Mouse (Mus musculus): ENCODE measurements around the gene Arhgap19. TPM values are rescaled to one million over a fixed set of nuclear protein-coding genes. Genes with fewer than 3 reads are reported as not detected.

Gene Arhgap19
- polyA plus RNA-seq, 1 experiment from 2014 or later, result 14.2 TPM

- Histone ChIP-seq H3K4me1 (ENCODE audit: control insufficient read depth, insufficient read depth, low read length) (peaks cover 10% of the 10 kb centered on the region; the same call in 1 of the 2 replicates), H3K4me3 (ENCODE audit: low read length) (no peak overlapping the region), H3K27ac (ENCODE audit: low read length) (no peak overlapping the region), H3K9ac (ENCODE audit: low read depth, low read length) (no peak overlapping the region), H3K27me3 (replicated peaks; ENCODE audit: control insufficient read depth, insufficient read depth, low read length) (no peaks in the 10 kb centered on the region), H3K4me2 (ENCODE audit: low read depth, low read length) (no peak overlapping the region), H3K9me3 (ENCODE audit: control insufficient read depth, low read length) (no peaks in the 10 kb centered on the region), H3K36me3 (ENCODE audit: control insufficient read depth, insufficient read depth, low read length) (no peaks in the 10 kb centered on the region)
- WGBS, result 86% methylated on average over 4 of the region's 4 CpGs
- no peak for ATAC-seq
These were observed 40.9 kb upstream of the Arhgap19 start for GRCm38 (mm10) chr19:41842706-41843105.

GRCm38 (mm10) chr19:41842196-41842595, 40.3 kb upstream of the Arhgap19 start:
- ATAC-seq, result no peak
- H3K9me3 ChIP-seq (ENCODE audit: control insufficient read depth, low read length), result no peaks in the 10 kb centered on the region
- no peak overlapping the region for H3K9ac ChIP-seq (ENCODE audit: low read depth, low read length)
- no peaks in the 10 kb centered on the region for H3K27me3 ChIP-seq (replicated peaks; ENCODE audit: control insufficient read depth, insufficient read depth, low read length)
- H3K4me3 ChIP-seq (ENCODE audit: low read length), result no peak overlapping the region
- WGBS, result 85% methylated on average over 4 of the region's 4 CpGs
- H3K27ac ChIP-seq (ENCODE audit: low read length), result no peak overlapping the region
- peaks cover 13% of the 10 kb centered on the region for H3K4me1 ChIP-seq (ENCODE audit: control insufficient read depth, insufficient read depth, low read length)
- H3K36me3 ChIP-seq (ENCODE audit: control insufficient read depth, insufficient read depth, low read length), result no peaks in the 10 kb centered on the region
- H3K4me2 ChIP-seq (ENCODE audit: low read depth, low read length), result no peak overlapping the region

GRCm38 (mm10) chr19:41841105-41841750, 39.4 kb upstream of the Arhgap19 start:
- Histone ChIP-seq H3K36me3 (ENCODE audit: control insufficient read depth, insufficient read depth, low read length) (no peaks in the 10 kb centered on the region), H3K27ac (ENCODE audit: low read length) (no peak overlapping the region), H3K9me3 (ENCODE audit: control insufficient read depth, low read length) (no peaks in the 10 kb centered on the region), H3K4me2 (ENCODE audit: low read depth, low read length) (no peak overlapping the region), H3K27me3 (replicated peaks; ENCODE audit: control insufficient read depth, insufficient read depth, low read length) (no peaks in the 10 kb centered on the region), H3K4me1 (ENCODE audit: control insufficient read depth, insufficient read depth, low read length) (peaks cover 16% of the 10 kb centered on the region), H3K4me3 (ENCODE audit: low read length) (no peak overlapping the region), H3K9ac (ENCODE audit: low read depth, low read length) (no peak overlapping the region)
- ATAC-seq, result no peak
- 77% methylated on average over 7 of the region's 7 CpGs for WGBS

GRCm38 (mm10) chr19:41839685-41840084, 37.8 kb upstream of the Arhgap19 start:
- no peaks in the 10 kb centered on the region for H3K36me3 ChIP-seq (ENCODE audit: control insufficient read depth, insufficient read depth, low read length)
- H3K9ac ChIP-seq (ENCODE audit: low read depth, low read length), result no peak overlapping the region
- peak overlapping the region; percentile 69 for H3K27ac ChIP-seq (ENCODE audit: low read length)
- WGBS, result 86% methylated on average over 3 of the region's 3 CpGs
- ATAC-seq, result no peak
- H3K9me3 ChIP-seq (ENCODE audit: control insufficient read depth, low read length), result no peaks in the 10 kb centered on the region
- H3K4me1 ChIP-seq (ENCODE audit: control insufficient read depth, insufficient read depth, low read length), result peaks cover 20% of the 10 kb centered on the region
- no peaks in the 10 kb centered on the region for H3K27me3 ChIP-seq (replicated peaks; ENCODE audit: control insufficient read depth, insufficient read depth, low read length)
- no peak overlapping the region for H3K4me2 ChIP-seq (ENCODE audit: low read depth, low read length)
- no peak overlapping the region for H3K4me3 ChIP-seq (ENCODE audit: low read length)

GRCm38 (mm10) chr19:41838808-41839207, 37.0 kb upstream of the Arhgap19 start:
- H3K36me3 ChIP-seq (ENCODE audit: control insufficient read depth, insufficient read depth, low read length), result no peaks in the 10 kb centered on the region
- 24% methylated on average over 6 of the region's 6 CpGs for WGBS
- H3K4me2 ChIP-seq (ENCODE audit: low read depth, low read length), result peak overlapping the region; percentile 35
- ATAC-seq, result peak; percentile 62
- no peaks in the 10 kb centered on the region for H3K9me3 ChIP-seq (ENCODE audit: control insufficient read depth, low read length)
- H3K27me3 ChIP-seq (replicated peaks; ENCODE audit: control insufficient read depth, insufficient read depth, low read length), result no peaks in the 10 kb centered on the region
- peak overlapping the region; percentile 90 for H3K27ac ChIP-seq (ENCODE audit: low read length)
- H3K4me1 ChIP-seq (ENCODE audit: control insufficient read depth, insufficient read depth, low read length), result peaks cover 20% of the 10 kb centered on the region
- H3K4me3 ChIP-seq (ENCODE audit: low read length), result peak overlapping the region; percentile 9; the same call in 1 of the 2 replicates
- no peak overlapping the region for H3K9ac ChIP-seq (ENCODE audit: low read depth, low read length)

- Histone ChIP-seq H3K27ac (ENCODE audit: low read length) (peak overlapping the region; percentile 90), H3K4me1 (ENCODE audit: control insufficient read depth, insufficient read depth, low read length) (peaks cover 20% of the 10 kb centered on the region), H3K36me3 (ENCODE audit: control insufficient read depth, insufficient read depth, low read length) (no peaks in the 10 kb centered on the region), H3K9ac (ENCODE audit: low read depth, low read length) (0 out of 2 replicates have a peak overlapping the region, but pooled peaks have one; percentile 12), H3K9me3 (ENCODE audit: control insufficient read depth, low read length) (no peaks in the 10 kb centered on the region), H3K27me3 (replicated peaks; ENCODE audit: control insufficient read depth, insufficient read depth, low read length) (no peaks in the 10 kb centered on the region), H3K4me3 (ENCODE audit: low read length) (0 out of 2 replicates have a peak overlapping the region, but pooled peaks have one; percentile 9), H3K4me2 (ENCODE audit: low read depth, low read length) (peak overlapping the region; percentile 38)
- WGBS, result 37% methylated on average over 4 of the region's 4 CpGs
- ATAC-seq, result peak; percentile 81
These were observed 36.0 kb upstream of the Arhgap19 start for GRCm38 (mm10) chr19:41837917-41838261.

GRCm38 (mm10) chr19:41837194-41837916, 35.5 kb upstream of the Arhgap19 start:
- Histone ChIP-seq H3K36me3 (ENCODE audit: control insufficient read depth, insufficient read depth, low read length) (no peaks in the 10 kb centered on the region), H3K9ac (ENCODE audit: low read depth, low read length) (0 out of 2 replicates have a peak overlapping the region, but pooled peaks have one; percentile 12), H3K4me2 (ENCODE audit: low read depth, low read length) (peak overlapping the region; percentile 38), H3K9me3 (ENCODE audit: control insufficient read depth, low read length) (no peaks in the 10 kb centered on the region), H3K4me1 (ENCODE audit: control insufficient read depth, insufficient read depth, low read length) (peaks cover 20% of the 10 kb centered on the region), H3K27ac (ENCODE audit: low read length) (peak overlapping the region; percentile 84), H3K27me3 (replicated peaks; ENCODE audit: control insufficient read depth, insufficient read depth, low read length) (no peaks in the 10 kb centered on the region), H3K4me3 (ENCODE audit: low read length) (no peak overlapping the region)
- ATAC-seq, result no peak
- WGBS, result 34% methylated on average over 9 of the region's 9 CpGs

- Histone ChIP-seq H3K9ac (ENCODE audit: low read depth, low read length) (no peak overlapping the region), H3K36me3 (ENCODE audit: control insufficient read depth, insufficient read depth, low read length) (no peaks in the 10 kb centered on the region), H3K4me3 (ENCODE audit: low read length) (no peak overlapping the region), H3K4me1 (ENCODE audit: control insufficient read depth, insufficient read depth, low read length) (peaks cover 22% of the 10 kb centered on the region), H3K9me3 (ENCODE audit: control insufficient read depth, low read length) (no peaks in the 10 kb centered on the region), H3K4me2 (ENCODE audit: low read depth, low read length) (no peak overlapping the region), H3K27me3 (replicated peaks; ENCODE audit: control insufficient read depth, insufficient read depth, low read length) (no peaks in the 10 kb centered on the region), H3K27ac (ENCODE audit: low read length) (peak overlapping the region; percentile 84; the same call in 1 of the 2 replicates)
- WGBS, result 37% methylated on average over 3 of the region's 3 CpGs
- ATAC-seq, result no peak
These were observed 34.9 kb upstream of the Arhgap19 start for GRCm38 (mm10) chr19:41836719-41837118.

GRCm38 (mm10) chr19:41835816-41836215, 34.0 kb upstream of the Arhgap19 start:
- Histone ChIP-seq H3K36me3 (ENCODE audit: control insufficient read depth, insufficient read depth, low read length) (no peaks in the 10 kb centered on the region), H3K4me2 (ENCODE audit: low read depth, low read length) (peak overlapping the region; percentile 40; the same call in 1 of the 2 replicates), H3K4me1 (ENCODE audit: control insufficient read depth, insufficient read depth, low read length) (peaks cover 25% of the 10 kb centered on the region), H3K27me3 (replicated peaks; ENCODE audit: control insufficient read depth, insufficient read depth, low read length) (no peaks in the 10 kb centered on the region), H3K27ac (ENCODE audit: low read length) (peak overlapping the region; percentile 56), H3K4me3 (ENCODE audit: low read length) (no peak overlapping the region), H3K9ac (ENCODE audit: low read depth, low read length) (no peak overlapping the region), H3K9me3 (ENCODE audit: control insufficient read depth, low read length) (no peaks in the 10 kb centered on the region)
- peak; percentile 74 for ATAC-seq
- WGBS, result 4% methylated on average over 6 of the region's 6 CpGs

All from intestine, embryonic 16.5 days (tissue).